8 mouse cellular contexts compared by ENCODE assay signal in the genomic region with DNA sequence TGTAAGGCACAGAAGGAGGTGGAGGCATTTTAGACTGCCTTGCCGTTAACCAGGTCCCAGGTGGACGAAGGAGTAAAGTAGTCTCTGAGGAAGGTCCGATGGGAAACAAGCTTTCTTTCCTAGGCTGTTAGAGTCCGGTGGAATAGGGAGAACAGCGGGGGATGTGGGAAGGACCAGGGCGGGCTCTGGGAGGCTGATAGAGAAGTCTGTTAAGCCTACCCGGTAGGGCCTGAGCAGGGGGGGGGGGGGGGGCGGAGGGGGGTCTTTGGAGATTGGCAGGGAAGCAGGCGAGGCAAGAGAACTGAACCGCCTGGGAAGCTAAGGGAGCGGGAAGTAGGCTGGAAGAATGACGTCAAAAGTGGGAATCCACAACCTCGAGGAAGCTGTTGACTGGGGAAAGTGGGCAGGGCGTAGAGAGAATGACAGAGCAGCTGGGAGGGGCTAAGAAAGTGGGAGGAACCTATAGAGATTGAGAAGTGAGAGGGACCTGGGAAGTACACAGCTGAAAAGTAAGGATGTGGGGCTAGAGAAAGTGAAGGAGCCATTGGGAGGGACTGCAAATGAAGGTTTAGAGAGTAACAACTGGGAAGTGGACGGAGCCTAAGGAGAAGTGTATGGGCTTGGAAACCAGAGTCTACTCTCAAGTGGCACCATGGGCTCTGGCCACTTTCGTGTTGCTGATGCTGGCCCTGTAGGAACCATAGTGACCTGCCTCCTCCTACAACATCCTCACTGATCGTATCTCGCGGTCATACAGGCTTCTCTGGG. TPM values are rescaled to one million over a fixed set of nuclear protein-coding genes. Genes with fewer than 3 reads are reported as not detected.
DNase-seq lines count a peak whose midpoint lies in the region; ATAC-seq lines count a peak whose summit lies in the region.

No protein-coding gene starts in this region.

- peak; percentile 45 for DNase-seq in cerebellum, adult 9-11 months
- DNase-seq in cerebellum, postnatal 14 days: no peak
- peak; percentile 33 to 34 for DNase-seq in gastrocnemius, adult 8-10 months (ENCODE audit: low spot score in 2 of 2)
- DNase-seq in induced T-regulatory cell, adult 2 months (ENCODE audit: low read depth): peak; percentile 70
- peak; percentile 31 for DNase-seq in liver, embryonic 13.5 days
- DNase-seq in neural tube, embryonic 10.5 days (ENCODE audit: extremely low spot score, low spot score): peak; percentile 38
- no peak for DNase-seq in layer of hippocampus, postnatal 10 days (ENCODE audit: low spot score in 2 of 2)

- H3K9ac ChIP-seq in liver, embryonic 13.5 days: no peak overlapping the region

- peaks cover 18% of the 10 kb centered on the region for H3K4me1 ChIP-seq in liver, embryonic 13.5 days (replicated peaks)

- no peaks in the 10 kb centered on the region for H3K36me3 ChIP-seq in liver, embryonic 13.5 days

- H3K27me3 ChIP-seq in liver, embryonic 13.5 days: no peaks in the 10 kb centered on the region

- peak; percentile 34 for ATAC-seq in activated CD4-positive, CD25-positive, alpha-beta regulatory T cell, adult 4 months
- peak; percentile 61 for ATAC-seq in liver, embryonic 13.5 days (ENCODE audit: low read depth)

- H3K27ac ChIP-seq in liver, embryonic 13.5 days: no peak overlapping the region

- no peaks in the 10 kb centered on the region for H3K9me3 ChIP-seq in liver, embryonic 13.5 days (replicated peaks)

- H3K4me3 ChIP-seq in liver, embryonic 13.5 days (replicated peaks): peak overlapping the region; percentile 12; the same call in 1 of the 2 replicates

- 4% methylated on average over 18 of the region's 19 CpGs for WGBS in liver, embryonic 13.5 days (ENCODE audit: insufficient replicate concordance)

- peak overlapping the region; percentile 36 for H3K4me2 ChIP-seq in liver, embryonic 13.5 days

RNA-seq across cellular contexts. Expression of a gene that starts 8.5 kb away (rescaled TPM):
- polyA plus RNA-seq in activated CD4-positive, CD25-positive, alpha-beta regulatory T cell, adult 4 months (2017; shearing (Covaris generic)): 1 to 10 TPM; 3.5 to 4.2 TPM
- total RNA-seq in gastrocnemius, adult 8-10 months (2022): under 1 TPM; 0.53 to 0.88 (median 0.64) TPM
- 0.55 and 0.87 TPM in 2 replicates for polyA plus RNA-seq in liver, embryonic 13.5 days (2015; fragmentation: Nextera tagmentation; extraction: Ambion mirVana)
- total RNA-seq in layer of hippocampus, postnatal 10 days (2021): 100 to 1,000 TPM; 487 to 549 TPM

RNA-seq across cellular contexts. Expression of a gene that starts 9.1 kb away (rescaled TPM):
- 1 to 10 TPM; 9.0 to 9.9 TPM for polyA plus RNA-seq in activated CD4-positive, CD25-positive, alpha-beta regulatory T cell, adult 4 months (2017; shearing (Covaris generic))
- total RNA-seq in gastrocnemius, adult 8-10 months (2022): under 1 TPM in 1 of 4 experiments, not detected in 3; 0.38 TPM
- polyA plus RNA-seq in liver, embryonic 13.5 days (2015; fragmentation: Nextera tagmentation; extraction: Ambion mirVana): 1.0 and 1.1 TPM in 2 replicates
- 1 to 10 TPM in 1 of 2 experiments, under 1 TPM in 1; 0.75 to 1.0 TPM for total RNA-seq in layer of hippocampus, postnatal 10 days (2021)

RNA-seq across cellular contexts. Expression of a gene that starts 17.7 kb away (rescaled TPM):
- 100 to 1,000 TPM; 205 to 208 TPM for polyA plus RNA-seq in activated CD4-positive, CD25-positive, alpha-beta regulatory T cell, adult 4 months (2017; shearing (Covaris generic))
- total RNA-seq in gastrocnemius, adult 8-10 months (2022): under 1 TPM in 3 of 4 experiments, not detected in 1; 0.12 to 0.52 (median 0.44) TPM
- 0.97 and 1.6 TPM in 2 replicates for polyA plus RNA-seq in liver, embryonic 13.5 days (2015; fragmentation: Nextera tagmentation; extraction: Ambion mirVana)
- total RNA-seq in layer of hippocampus, postnatal 10 days (2021): 1 to 10 TPM; 1.2 to 1.9 TPM

RNA-seq across cellular contexts. Expression of a gene that starts 36.4 kb away (rescaled TPM):
- polyA plus RNA-seq in activated CD4-positive, CD25-positive, alpha-beta regulatory T cell, adult 4 months (2017; shearing (Covaris generic)): 1 to 10 TPM; 1.5 to 3.2 TPM
- 10 to 100 TPM; 28.2 to 32.7 (median 31.3) TPM for total RNA-seq in gastrocnemius, adult 8-10 months (2022)
- 2.4 and 2.9 TPM in 2 replicates for polyA plus RNA-seq in liver, embryonic 13.5 days (2015; fragmentation: Nextera tagmentation; extraction: Ambion mirVana)
- 100 to 1,000 TPM; 308 to 317 TPM for total RNA-seq in layer of hippocampus, postnatal 10 days (2021)

RNA-seq across cellular contexts. Expression of a gene that starts 37.1 kb away (rescaled TPM):
- under 1 TPM; 0.46 to 0.73 TPM for polyA plus RNA-seq in activated CD4-positive, CD25-positive, alpha-beta regulatory T cell, adult 4 months (2017; shearing (Covaris generic))
- under 1 TPM in 1 of 4 experiments, not detected in 3; 0.34 TPM for total RNA-seq in gastrocnemius, adult 8-10 months (2022)
- 2.9 and 3.1 TPM in 2 replicates for polyA plus RNA-seq in liver, embryonic 13.5 days (2015; fragmentation: Nextera tagmentation; extraction: Ambion mirVana)
- 1 to 10 TPM in 1 of 2 experiments, under 1 TPM in 1; 0.45 to 1.1 TPM for total RNA-seq in layer of hippocampus, postnatal 10 days (2021)

Comparison
In these comparisons a context has a peak if more than half of its experiments do, and no peak if none do; other contexts are left out.
1. DNase-seq: peak in cerebellum, adult 9-11 months (single experiment), gastrocnemius, adult 8-10 months (2 of 2), induced T-regulatory cell, adult 2 months (single experiment), liver, embryonic 13.5 days (single experiment) and neural tube, embryonic 10.5 days (single experiment); none in cerebellum, postnatal 14 days (0 of 2) and layer of hippocampus, postnatal 10 days (0 of 2).
2. RNA of a gene that starts 8.5 kb away (total RNA-seq): 487 to 549 TPM in layer of hippocampus, postnatal 10 days; 0.53 to 0.88 TPM in gastrocnemius, adult 8-10 months; every median in the first group is over 100 times any median in the second.